Mouse (Mus musculus): ENCODE results near the gene Csrp1.

Csrp1 gene

GRCm38 (mm10) chr1:135730296-135730695, 10.4 kb downstream of the Csrp1 start:
- DNase-seq (ENCODE audit: extremely low read depth, low read depth, low spot score), result no peak

DNA sequence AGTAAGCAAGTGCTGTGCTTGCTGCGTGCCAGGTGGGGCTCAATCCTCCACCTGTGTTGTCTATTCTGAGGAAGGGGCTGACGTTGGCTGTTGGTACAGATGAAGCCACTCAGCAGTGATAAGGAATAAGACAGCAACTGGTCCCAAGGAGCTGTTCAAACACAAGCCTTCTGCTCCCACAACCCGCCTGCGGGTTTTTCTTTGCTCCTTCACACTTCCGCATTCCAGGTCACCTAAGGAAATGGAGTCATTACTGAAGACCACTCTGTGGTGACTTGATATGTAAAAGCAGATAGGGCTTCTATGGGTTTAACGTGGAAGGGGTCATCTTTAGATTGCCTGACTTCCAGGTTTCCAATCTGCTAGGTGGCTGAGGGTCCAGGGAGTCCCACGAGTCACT, 11.5 kb downstream of the Csrp1 start:
- no peak for DNase-seq (ENCODE audit: extremely low read depth, low read depth, low spot score)

- DNase-seq (ENCODE audit: extremely low read depth, low read depth, low spot score), result no peak
Observed at GRCm38 (mm10) chr1:135731897-135732684, 12.2 kb downstream of the Csrp1 start.

GRCm38 (mm10) chr1:135734225-135734937, 14.5 kb downstream of the Csrp1 start:
- DNase-seq (ENCODE audit: extremely low read depth, low read depth, low spot score), result no peak

DNA sequence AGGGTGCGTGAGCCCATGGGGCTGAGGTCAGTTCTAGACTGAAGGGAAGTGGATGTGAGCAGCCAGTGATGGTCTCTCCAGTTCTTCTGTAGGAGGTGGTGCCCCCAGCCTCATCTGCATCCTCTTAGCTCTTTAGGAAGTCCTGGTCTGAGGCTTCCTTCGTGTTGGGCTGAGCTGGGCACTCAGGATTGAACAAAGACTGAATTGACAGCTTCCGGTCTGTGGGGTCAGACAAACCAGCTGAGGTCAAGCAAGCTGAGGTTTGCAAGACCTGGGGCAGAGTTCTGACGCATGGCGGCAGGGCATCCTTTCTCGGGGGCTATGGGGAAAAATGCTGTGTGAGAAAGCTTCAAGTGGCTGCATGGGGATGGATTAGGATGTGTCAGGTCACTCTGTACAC, 15.6 kb downstream of the Csrp1 start:
- DNase-seq (ENCODE audit: extremely low read depth, low read depth, low spot score), result no peak

- no peak for DNase-seq (ENCODE audit: extremely low read depth, low read depth, low spot score)
Observed at GRCm38 (mm10) chr1:135744987-135745386, 25.1 kb downstream of the Csrp1 start.

DNA sequence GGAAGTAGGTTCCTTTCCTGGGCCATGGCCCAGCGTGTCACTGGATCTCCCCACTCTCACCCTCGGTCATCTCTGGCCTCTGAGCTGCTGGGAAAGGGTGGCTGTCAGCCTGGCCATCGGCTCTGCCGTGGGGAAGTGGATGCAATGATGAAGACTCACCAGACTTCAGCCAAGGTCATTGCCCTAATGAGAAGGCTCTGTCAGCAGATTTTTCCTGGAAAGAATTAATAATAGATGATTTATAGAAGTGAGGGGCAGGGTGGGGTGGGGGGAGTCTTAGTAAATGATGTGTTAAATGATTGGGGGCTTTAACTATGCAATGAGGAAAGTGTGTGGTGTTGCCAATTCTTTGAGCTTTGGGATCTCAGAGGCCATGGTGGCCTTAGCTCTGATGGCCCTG, 26.4 kb downstream of the Csrp1 start:
- no peak for DNase-seq (ENCODE audit: extremely low read depth, low read depth, low spot score)

GRCm38 (mm10) chr1:135752737-135753348, 33.0 kb downstream of the Csrp1 start:
- DNase-seq (ENCODE audit: extremely low read depth, low read depth, low spot score), result no peak

DNA sequence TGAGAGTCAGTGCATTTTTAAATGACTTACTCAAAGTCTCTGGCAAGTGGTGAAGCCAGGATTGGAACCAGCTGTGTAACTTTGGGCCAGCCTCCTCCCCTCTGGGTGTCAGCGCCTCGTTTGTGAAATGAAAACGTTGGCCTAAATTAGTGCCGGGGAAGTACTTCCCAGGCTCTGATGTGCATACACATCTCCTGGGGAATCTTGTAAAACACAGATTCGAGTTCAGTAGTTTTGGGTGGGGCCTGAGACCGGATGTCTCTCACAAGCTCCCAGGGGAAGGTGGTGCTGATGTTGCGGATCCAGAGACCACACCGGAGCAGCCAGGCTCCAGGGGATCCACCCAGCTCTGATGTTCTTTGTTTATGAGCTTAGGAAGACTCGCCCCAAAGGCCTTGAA, 35.4 kb downstream of the Csrp1 start:
- DNase-seq (ENCODE audit: extremely low read depth, low read depth, low spot score), result no peak

GRCm38 (mm10) chr1:135755913-135756312, 36.1 kb downstream of the Csrp1 start:
- DNase-seq (ENCODE audit: extremely low read depth, low read depth, low spot score), result no peak

- DNase-seq (ENCODE audit: extremely low read depth, low read depth, low spot score), result no peak
Observed at GRCm38 (mm10) chr1:135757287-135757686, 37.4 kb downstream of the Csrp1 start.

DNA sequence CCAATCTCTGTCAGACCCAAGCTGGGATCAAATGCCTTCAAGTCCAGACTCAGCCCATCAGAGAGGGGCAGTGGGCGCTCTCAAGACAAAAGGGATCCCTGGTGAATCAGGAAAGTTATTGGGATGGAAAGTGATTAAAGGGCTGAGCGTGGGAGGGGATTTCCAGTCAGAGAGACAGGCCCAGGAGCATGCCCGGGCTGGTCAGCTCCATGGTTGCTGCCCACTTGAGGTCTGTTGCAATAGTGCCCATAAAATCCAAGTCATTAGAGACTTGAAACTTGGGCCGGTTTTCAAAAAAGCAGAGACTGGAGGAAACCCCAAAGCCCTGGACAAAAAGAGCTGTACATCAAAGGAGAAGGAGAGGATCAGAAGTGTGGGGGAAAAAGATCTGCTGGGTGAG, 39.8 kb downstream of the Csrp1 start:
- DNase-seq (ENCODE audit: extremely low read depth, low read depth, low spot score), result peak; percentile 97

GRCm38 (mm10) chr1:135760216-135760615, 40.4 kb downstream of the Csrp1 start:
- DNase-seq (ENCODE audit: extremely low read depth, low read depth, low spot score), result no peak

GRCm38 (mm10) chr1:135761728-135762127, 41.9 kb downstream of the Csrp1 start:
- DNase-seq (ENCODE audit: extremely low read depth, low read depth, low spot score), result no peak

- DNase-seq (ENCODE audit: extremely low read depth, low read depth, low spot score), result no peak
Observed at GRCm38 (mm10) chr1:135763503-135764205, 43.8 kb downstream of the Csrp1 start.

DNA sequence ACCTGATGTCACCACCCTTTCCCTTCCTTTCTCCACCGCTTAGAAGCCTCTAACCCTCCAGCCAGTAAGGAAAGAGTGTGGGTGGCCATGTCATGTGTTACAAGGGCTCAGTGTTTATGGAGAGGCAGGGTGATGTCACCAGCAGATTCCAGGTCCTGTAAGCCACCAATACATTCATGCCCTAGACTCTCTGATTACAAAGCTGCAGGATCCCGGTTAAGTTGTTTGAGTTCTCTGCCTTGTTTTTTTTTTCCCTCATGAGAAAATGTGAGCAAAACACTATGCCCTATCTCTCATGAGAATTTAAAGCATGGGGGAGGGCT, 44.3 kb downstream of the Csrp1 start:
- DNase-seq (ENCODE audit: extremely low read depth, low read depth, low spot score), result no peak

DNA sequence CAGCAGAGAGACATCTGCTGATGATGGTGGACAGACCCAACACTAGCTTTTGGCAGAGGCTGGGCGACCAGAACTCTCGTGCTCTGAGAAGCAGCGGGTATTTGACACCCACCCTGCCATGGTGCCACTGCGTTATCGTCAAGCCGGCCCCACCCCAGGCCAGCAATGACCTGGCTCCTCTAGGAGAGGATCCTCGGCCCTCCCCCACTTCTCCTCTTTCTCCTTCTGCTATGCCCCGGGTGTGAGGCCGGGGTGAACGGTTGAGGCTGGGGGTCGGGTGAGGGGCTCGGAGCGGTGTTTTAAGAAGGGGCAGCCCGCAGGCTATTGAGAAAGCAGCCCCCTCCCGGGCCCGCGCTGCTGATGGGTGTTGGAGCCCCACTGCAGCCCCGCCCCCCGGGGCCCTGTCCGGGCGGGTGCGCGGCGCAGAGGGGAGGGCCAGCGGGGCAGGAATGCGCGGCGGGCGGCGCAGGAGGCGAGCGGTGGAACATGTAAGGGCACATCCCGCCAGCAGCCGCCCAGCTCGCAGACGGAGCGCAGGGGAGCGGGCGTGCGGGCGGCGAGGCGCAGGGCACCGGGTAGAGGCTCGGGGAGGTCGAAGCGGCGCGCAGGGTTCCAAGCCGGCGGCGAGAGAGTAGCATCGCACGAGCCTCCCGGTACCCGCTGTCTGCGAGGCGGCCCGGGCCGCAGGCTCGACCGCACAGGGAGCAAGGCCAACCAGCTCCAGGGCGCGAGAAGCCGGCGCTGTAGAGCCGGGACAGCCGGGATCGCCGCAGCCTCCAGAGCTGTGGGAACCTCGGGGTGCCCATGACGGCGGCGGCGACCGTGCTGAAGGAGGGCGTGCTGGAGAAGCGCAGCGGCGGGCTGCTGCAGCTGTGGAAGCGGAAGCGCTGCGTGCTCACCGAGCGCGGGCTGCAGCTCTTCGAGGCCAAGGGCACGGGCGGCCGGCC, 46.1 kb downstream of the Csrp1 start, which contains the start of gene Phlda3:
Phlda3 (plus strand) TSS at position 475 of the 947 bp plus-strand sequence.
- DNase-seq (ENCODE audit: extremely low read depth, low read depth, low spot score), result no peak

GRCm38 (mm10) chr1:135766592-135767306, 46.9 kb downstream of the Csrp1 start:
- no peak for DNase-seq (ENCODE audit: extremely low read depth, low read depth, low spot score)

GRCm38 (mm10) chr1:135767324-135767890, 47.5 kb downstream of the Csrp1 start:
- DNase-seq (ENCODE audit: extremely low read depth, low read depth, low spot score), result no peak

Data from fat pad, adult 2 months (tissue).